Mouse (Mus musculus) ovary, postnatal 14 days (tissue): Measurements from ENCODE around the gene Camkk2.

Experiments used
- DNase-seq: peaks from one replicate; pipeline ENCODE4 v3.0.0; 2022; ENCODE audit warnings: low spot score

Gene Camkk2

GRCm38 (mm10) chr5:122782066-122782465 lies 2.9 kb upstream of the Camkk2 start:
- DNase-seq: no peak

GRCm38 (mm10) chr5:122780791-122781432 lies 1.7 kb upstream of the Camkk2 start:
- no peak for DNase-seq

GRCm38 (mm10) chr5:122778231-122779226 lies 680 bp downstream of the Camkk2 start:
- no peak for DNase-seq

GRCm38 (mm10) chr5:122777322-122777721 lies 1.9 kb downstream of the Camkk2 start:
- DNase-seq: no peak

GRCm38 (mm10) chr5:122775646-122776286 lies 3.4 kb downstream of the Camkk2 start:
- DNase-seq: no peak

- no peak for DNase-seq
Measured at GRCm38 (mm10) chr5:122774743-122775611, 4.2 kb downstream of the Camkk2 start.

GRCm38 (mm10) chr5:122773756-122774155 lies 5.5 kb downstream of the Camkk2 start:
- no peak for DNase-seq

GRCm38 (mm10) chr5:122771428-122771827 lies 7.8 kb downstream of the Camkk2 start:
- no peak for DNase-seq

GRCm38 (mm10) chr5:122770806-122771261 lies 8.4 kb downstream of the Camkk2 start:
- peak; percentile 41 for DNase-seq

- peak; percentile 42 for DNase-seq
Measured at GRCm38 (mm10) chr5:122770304-122770703, 8.9 kb downstream of the Camkk2 start.

- no peak for DNase-seq
Measured at GRCm38 (mm10) chr5:122769101-122769568, 10.1 kb downstream of the Camkk2 start.

GRCm38 (mm10) chr5:122767283-122767682 lies 11.9 kb downstream of the Camkk2 start:
- no peak for DNase-seq

GRCm38 (mm10) chr5:122764032-122764464 lies 15.2 kb downstream of the Camkk2 start:
- DNase-seq: no peak

- DNase-seq: no peak
Measured at GRCm38 (mm10) chr5:122763271-122764031, 15.8 kb downstream of the Camkk2 start.

- no peak for DNase-seq
Measured at GRCm38 (mm10) chr5:122756680-122757079, 22.5 kb downstream of the Camkk2 start.

- no peak for DNase-seq
Measured at GRCm38 (mm10) chr5:122756144-122756543, 23.1 kb downstream of the Camkk2 start.

GRCm38 (mm10) chr5:122755620-122756019 lies 23.6 kb downstream of the Camkk2 start:
- DNase-seq: no peak

GRCm38 (mm10) chr5:122754477-122754876 lies 24.7 kb downstream of the Camkk2 start:
- no peak for DNase-seq

- no peak for DNase-seq
Measured at GRCm38 (mm10) chr5:122747950-122748349, 31.3 kb downstream of the Camkk2 start.

GRCm38 (mm10) chr5:122743880-122744422 lies 35.3 kb downstream of the Camkk2 start:
- DNase-seq: no peak
